Mouse (Mus musculus) ovary, adult 18-20 months (tissue): Measurements from ENCODE around the gene Akr1b7.
A peak's percentile ranks its signal among the peaks of the same experiment; 100 is the strongest.
"Not testable (repeated sequence)": the region's sequence is repeated elsewhere in the genome, so short reads cannot be mapped to it uniquely, and the experiment has no call there.

ENCODE experiments used
- DNase-seq: peaks from one replicate; pipeline ENCODE4 v3.0.0; 2022; ENCODE audit warnings: low spot score, mixed read lengths

Akr1b7 gene

GRCm38 (mm10) chr6:34412023-34412422 lies at the start of gene Akr1b7:
Akr1b7 (plus strand) TSS chr6:34412334.
- no peak for DNase-seq

GRCm38 (mm10) chr6:34364217-34365136 lies 47.7 kb upstream of the Akr1b7 start:
- DNase-seq: no peak

GRCm38 (mm10) chr6:34367998-34368397 lies 44.1 kb upstream of the Akr1b7 start:
- no peak for DNase-seq

GRCm38 (mm10) chr6:34370081-34370480 lies 42.1 kb upstream of the Akr1b7 start:
- DNase-seq: no peak

- peak; percentile 50 for DNase-seq
Measured at GRCm38 (mm10) chr6:34371700-34372351, 40.3 kb upstream of the Akr1b7 start.

- DNase-seq: no peak
Measured at GRCm38 (mm10) chr6:34373841-34374240, 38.3 kb upstream of the Akr1b7 start.

- not testable (repeated sequence) for DNase-seq
Measured at GRCm38 (mm10) chr6:34375888-34376287, 36.2 kb upstream of the Akr1b7 start.

GRCm38 (mm10) chr6:34383401-34383800 lies 28.7 kb upstream of the Akr1b7 start:
- DNase-seq: no peak

GRCm38 (mm10) chr6:34384110-34384661 lies 27.9 kb upstream of the Akr1b7 start, which contains the start of gene Akr1b10:
Akr1b10 (plus strand) TSS chr6:34384218.
- peak; percentile 83 for DNase-seq

- DNase-seq: peak; percentile 40
Measured at GRCm38 (mm10) chr6:34384701-34385370, 27.3 kb upstream of the Akr1b7 start.

- DNase-seq: no peak
Measured at GRCm38 (mm10) chr6:34388420-34389156, 23.5 kb upstream of the Akr1b7 start.

GRCm38 (mm10) chr6:34395897-34396296 lies 16.2 kb upstream of the Akr1b7 start:
- no peak for DNase-seq

GRCm38 (mm10) chr6:34398431-34398830 lies 13.7 kb upstream of the Akr1b7 start:
- DNase-seq: no peak

GRCm38 (mm10) chr6:34399606-34400220 lies 12.4 kb upstream of the Akr1b7 start:
- DNase-seq: no peak

- no peak for DNase-seq
Measured at GRCm38 (mm10) chr6:34400696-34401095, 11.4 kb upstream of the Akr1b7 start.

GRCm38 (mm10) chr6:34406746-34407145 lies 5.4 kb upstream of the Akr1b7 start:
- DNase-seq: no peak

- no peak for DNase-seq
Measured at GRCm38 (mm10) chr6:34407403-34407802, 4.7 kb upstream of the Akr1b7 start.

- DNase-seq: no peak
Measured at GRCm38 (mm10) chr6:34412688-34413087, 554 bp downstream of the Akr1b7 start.

- DNase-seq: not testable (repeated sequence)
Measured at GRCm38 (mm10) chr6:34413386-34413785, 1.3 kb downstream of the Akr1b7 start.

- peak; percentile 11 for DNase-seq
Measured at GRCm38 (mm10) chr6:34416521-34416920, 4.4 kb downstream of the Akr1b7 start.

- DNase-seq: no peak
Measured at GRCm38 (mm10) chr6:34419071-34419470, 6.9 kb downstream of the Akr1b7 start.
